Mouse (Mus musculus): ENCODE results near the gene Pgghg.

The Pgghg gene

GRCm38 (mm10) chr7:140923070-140923775 is 18.0 kb upstream of the Pgghg start:
- no peak for DNase-seq (ENCODE audit: low read depth, low spot score)

- no peak for DNase-seq (ENCODE audit: low read depth, low spot score)
Measured at GRCm38 (mm10) chr7:140927181-140927580, 14.0 kb upstream of the Pgghg start.

- DNase-seq (ENCODE audit: low read depth, low spot score): no peak
Measured at GRCm38 (mm10) chr7:140938436-140938835, 2.8 kb upstream of the Pgghg start.

GRCm38 (mm10) chr7:140938896-140939295 is 2.3 kb upstream of the Pgghg start:
- DNase-seq (ENCODE audit: low read depth, low spot score): no peak

GRCm38 (mm10) chr7:140939669-140940171 is 1.5 kb upstream of the Pgghg start:
- no peak for DNase-seq (ENCODE audit: low read depth, low spot score)

GRCm38 (mm10) chr7:140942341-140942740 is 1.1 kb downstream of the Pgghg start:
- DNase-seq (ENCODE audit: low read depth, low spot score): peak; percentile 28

GRCm38 (mm10) chr7:140942811-140943210 is 1.6 kb downstream of the Pgghg start:
- no peak for DNase-seq (ENCODE audit: low read depth, low spot score)

GRCm38 (mm10) chr7:140943356-140943755 is 2.2 kb downstream of the Pgghg start:
- no peak for DNase-seq (ENCODE audit: low read depth, low spot score)

- DNase-seq (ENCODE audit: low read depth, low spot score): no peak
Measured at GRCm38 (mm10) chr7:140944236-140944635, 3.0 kb downstream of the Pgghg start.

- DNase-seq (ENCODE audit: low read depth, low spot score): no peak
Measured at GRCm38 (mm10) chr7:140945247-140945646, 4.1 kb downstream of the Pgghg start.

GRCm38 (mm10) chr7:140946311-140946710 is 5.1 kb downstream of the Pgghg start:
- no peak for DNase-seq (ENCODE audit: low read depth, low spot score)

- DNase-seq (ENCODE audit: low read depth, low spot score): peak; percentile 85
Measured at GRCm38 (mm10) chr7:140946980-140947379, 5.8 kb downstream of the Pgghg start.

GRCm38 (mm10) chr7:140948161-140948560 is 7.0 kb downstream of the Pgghg start:
- DNase-seq (ENCODE audit: low read depth, low spot score): no peak

- DNase-seq (ENCODE audit: low read depth, low spot score): no peak
Measured at GRCm38 (mm10) chr7:140949255-140949654, 8.1 kb downstream of the Pgghg start.

GRCm38 (mm10) chr7:140949824-140950530 is 8.8 kb downstream of the Pgghg start, which contains the start of gene Ifitm5:
Ifitm5 (minus strand) TSS chr7:140950291.
- DNase-seq (ENCODE audit: low read depth, low spot score): no peak

- no peak for DNase-seq (ENCODE audit: low read depth, low spot score)
Measured at GRCm38 (mm10) chr7:140951051-140951450, 9.9 kb downstream of the Pgghg start.

- DNase-seq (ENCODE audit: low read depth, low spot score): no peak
Measured at GRCm38 (mm10) chr7:140951765-140952164, 10.6 kb downstream of the Pgghg start.

- no peak for DNase-seq (ENCODE audit: low read depth, low spot score)
Measured at GRCm38 (mm10) chr7:140952441-140952840, 11.2 kb downstream of the Pgghg start.

GRCm38 (mm10) chr7:140953133-140953532 is 11.9 kb downstream of the Pgghg start:
- DNase-seq (ENCODE audit: low read depth, low spot score): no peak

- DNase-seq (ENCODE audit: low read depth, low spot score): no peak
Measured at GRCm38 (mm10) chr7:140953800-140954732, 12.9 kb downstream of the Pgghg start.

- peak; percentile 41 for DNase-seq (ENCODE audit: low read depth, low spot score)
Measured at GRCm38 (mm10) chr7:140954733-140955071, 13.5 kb downstream of the Pgghg start.

- DNase-seq (ENCODE audit: low read depth, low spot score): peak; percentile 49
Measured at GRCm38 (mm10) chr7:140955342-140955741, 14.2 kb downstream of the Pgghg start.
